Mouse (Mus musculus) liver, postnatal 0 days (tissue): Measurements from ENCODE around the gene Wwox.

Source experiments
- CTCF ChIP-seq: sonication (generic); IDR thresholded peaks from 2 replicates; pipeline ENCODE4 v1.5.1; 2016; ENCODE audit warnings: antibody characterized with exemption, low read depth
- EP300 ChIP-seq: IDR thresholded peaks from 2 replicates; pipeline ENCODE4 v1.6.1; 2016; ENCODE audit warnings: antibody characterized with exemption, low read depth, mild to moderate bottlenecking

GRCm38 (mm10) chr8:115226781-115227583 is 787.5 kb downstream of the Wwox start:
- no peak for TF ChIP-seq CTCF
- no peak for TF ChIP-seq EP300
